Mouse (Mus musculus) C3H10T1/2 (cell line): ENCODE measurements around the gene Gpn3. TPM values are rescaled to one million over a fixed set of nuclear protein-coding genes. Genes with fewer than 3 reads are reported as not detected.

Source experiments
- polyA plus RNA-seq, 2 experiments: library from polyadenylated mRNA; unstranded; fragments of >200 nt; fragmentation: generic; extraction: Trizol; gene quantifications; one replicate each; pipeline ENCODE4 v1.2.1; 2012; ENCODE audit warnings: missing spikeins in 2 of 2

The Gpn3 gene
- 10 to 100 TPM in 1 of 2 experiments, 1 to 10 TPM in 1; 4.6 to 18.8 TPM for polyA plus RNA-seq

DNA sequence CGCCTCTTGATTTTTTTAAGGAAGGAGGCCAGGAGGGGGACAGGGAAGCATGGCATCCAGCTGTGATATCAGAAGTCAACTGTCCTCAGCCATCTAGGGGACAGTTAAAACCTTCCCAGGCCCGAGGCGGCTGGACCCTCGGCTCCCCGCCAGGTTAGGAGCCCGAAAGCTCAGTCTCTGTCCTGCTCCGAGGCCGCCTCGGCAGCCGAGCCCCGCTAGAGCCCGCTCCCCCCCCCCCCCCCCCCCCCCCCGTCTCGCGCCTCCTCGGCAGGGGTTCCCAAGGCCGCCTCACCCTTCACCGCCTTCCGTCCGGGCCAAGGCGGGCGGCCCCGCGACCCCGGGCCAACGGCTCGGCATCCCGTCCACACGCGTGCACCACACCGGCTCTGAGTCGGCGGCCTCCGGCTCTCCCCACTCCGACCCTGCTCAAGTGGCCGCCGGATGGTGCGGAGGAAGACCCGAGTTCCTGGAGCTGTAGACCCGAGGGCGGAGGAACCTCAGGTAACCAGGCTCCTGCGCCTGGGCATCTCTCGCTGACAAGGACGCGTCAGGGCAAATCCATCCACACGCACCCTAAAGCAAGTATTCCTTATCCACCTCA is at the start of gene Gpn3:
Gene Gpn3, plus strand, starts transcription at position 286 of the 601 bp plus-strand sequence.

DNA sequence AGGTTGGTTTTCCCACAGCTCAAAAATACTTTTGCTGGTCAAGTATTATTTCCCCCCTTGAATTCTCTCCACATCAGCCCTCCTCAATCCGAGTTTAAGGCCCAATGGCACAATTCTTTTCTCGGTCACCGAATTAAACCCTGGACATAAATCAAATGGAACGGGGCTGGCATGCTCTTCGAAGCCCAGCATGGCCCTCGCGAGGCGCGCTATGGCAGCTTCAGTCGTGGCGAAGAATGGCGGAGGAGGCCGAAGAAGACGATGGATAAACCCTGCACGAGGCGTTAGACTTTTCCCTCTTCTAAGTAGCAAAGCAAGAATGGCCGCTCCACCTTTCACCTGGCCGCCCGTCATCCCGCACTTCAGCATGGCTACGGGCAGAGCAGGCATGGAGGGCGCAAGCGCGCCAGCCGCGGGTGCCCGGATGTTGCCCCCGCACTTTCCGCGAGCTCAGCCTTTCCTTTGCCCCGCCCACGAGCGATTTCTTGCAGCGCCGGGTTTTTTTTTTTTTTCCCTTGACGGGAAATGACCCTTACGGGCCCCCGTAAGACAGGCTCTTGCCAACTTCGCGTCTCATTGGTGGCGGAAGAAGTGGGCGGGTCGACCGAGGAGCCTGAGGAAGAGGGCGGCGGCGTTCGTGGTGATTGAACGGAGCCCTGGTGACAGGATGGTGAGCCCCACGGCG is 17.7 kb upstream of the Gpn3 start, which contains the start of the genes Rad9b and Vps29:
Gene Rad9b, minus strand, starts transcription at position 427 of the 685 bp plus-strand sequence.
Gene Vps29, plus strand, starts transcription at position 563 of the 685 bp plus-strand sequence.

DNA sequence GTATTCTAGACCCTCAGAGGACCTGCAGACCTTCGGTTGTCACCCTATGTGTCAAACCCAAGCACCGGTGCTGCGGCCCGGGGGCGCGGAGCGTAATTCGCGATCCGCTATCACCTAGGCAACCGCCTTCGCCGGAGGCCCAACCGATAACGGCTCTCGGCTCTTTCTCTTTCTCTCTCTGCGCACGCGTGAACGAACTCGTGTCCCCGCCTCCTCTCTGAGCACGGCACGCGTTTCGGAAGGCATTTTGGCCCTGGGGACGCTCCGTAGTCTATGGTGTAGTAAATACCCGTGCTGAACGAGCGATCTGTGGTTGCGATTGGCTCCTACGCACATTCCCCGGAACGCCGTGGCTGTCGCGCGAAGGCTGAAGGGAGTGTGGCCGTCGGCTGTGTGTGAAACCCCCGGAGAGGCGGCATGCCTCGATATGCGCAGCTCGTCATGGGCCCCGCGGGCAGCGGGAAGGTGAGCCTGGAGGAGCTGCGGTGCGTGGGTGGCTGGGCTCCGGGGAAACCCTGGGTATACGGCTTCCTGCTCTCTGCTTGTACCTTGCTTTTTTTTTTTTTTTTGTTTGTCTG is 605 bp downstream of the Gpn3 start, which contains the start of gene Fam216a:
Gene Fam216a, minus strand, starts transcription at position 173 of the 578 bp plus-strand sequence.

DNA sequence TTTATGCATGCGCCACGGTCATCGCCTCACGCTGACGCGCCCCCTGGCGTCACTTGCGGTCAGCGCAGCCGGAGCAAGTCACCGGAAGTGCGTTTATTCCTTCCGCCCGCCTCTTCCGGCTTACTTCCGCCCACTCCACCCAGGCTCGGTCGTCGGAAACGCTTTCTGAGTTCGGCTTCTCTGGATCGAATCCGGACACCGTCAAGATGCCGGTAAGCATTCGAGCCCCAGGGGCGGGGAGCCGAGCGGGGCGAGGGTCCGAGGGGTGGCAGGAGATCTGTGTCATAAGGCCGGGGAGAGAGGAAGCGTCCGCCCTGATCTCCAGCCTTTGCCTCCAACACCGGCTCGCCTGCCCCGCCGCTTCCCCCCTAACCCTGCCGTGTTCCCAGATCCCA is 20.1 kb downstream of the Gpn3 start, which contains the start of gene Arpc3:
Gene Arpc3, plus strand, starts transcription at position 93 of the 395 bp plus-strand sequence.

DNA sequence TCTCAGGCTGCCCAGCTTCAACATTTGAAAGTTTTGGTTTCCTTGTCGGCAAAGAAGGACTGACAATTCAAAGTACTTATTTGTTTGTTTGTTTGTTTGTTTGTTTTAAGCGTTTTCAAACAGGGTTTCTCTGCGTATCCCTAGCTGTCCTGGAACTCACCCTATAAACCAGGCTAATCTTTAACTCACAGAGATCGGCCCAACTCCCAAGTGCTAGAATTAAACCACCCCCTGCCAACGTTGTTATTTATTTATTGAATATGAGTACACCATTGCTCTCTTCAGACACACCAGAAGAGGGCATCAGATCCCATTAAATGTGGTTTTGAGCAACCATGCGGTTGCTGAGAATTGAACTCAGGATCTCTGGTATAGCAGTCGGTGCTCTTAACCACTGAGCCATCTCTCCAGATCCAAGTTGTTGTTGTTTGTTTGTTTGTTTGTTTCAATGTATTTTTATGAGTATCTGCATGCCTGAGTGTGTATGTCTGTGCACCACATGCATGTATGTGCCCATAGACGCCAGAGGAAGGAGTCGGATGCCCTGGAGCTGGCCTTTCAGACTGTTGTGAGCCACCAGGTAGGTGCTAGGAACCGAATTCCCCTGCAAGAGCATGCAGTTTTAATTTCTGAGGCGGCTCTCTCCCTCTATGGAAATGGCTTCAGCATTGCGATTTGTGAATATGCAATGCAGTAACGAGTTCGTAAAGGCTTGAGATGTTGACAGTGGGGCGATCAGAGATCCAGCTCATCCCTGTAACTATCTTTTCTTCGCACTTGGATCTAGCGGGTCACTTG is 49.8 kb downstream of the Gpn3 start, which contains the start of gene Anapc7:
Gene Anapc7, plus strand, starts transcription at position 423 of the 798 bp plus-strand sequence.

Other genes starting within 250 kb of the Gpn3 start
- gene Ccdc63, start 231.1 kb upstream of the Gpn3 start, polyA plus RNA-seq: under 1 TPM in 1 of 2 experiments, not detected in 1; 0.01 TPM
- gene Ppp1cc, start 213.6 kb upstream of the Gpn3 start, polyA plus RNA-seq: 100 to 1,000 TPM in 1 of 2 experiments, 10 to 100 TPM in 1; 86.4 to 107 TPM
- gene Hvcn1, start 165.1 kb upstream of the Gpn3 start, polyA plus RNA-seq: 1 to 10 TPM in 1 of 2 experiments, under 1 TPM in 1; 0.13 to 1.2 TPM
- 10 to 100 TPM in 1 of 2 experiments, 1 to 10 TPM in 1; 1.5 to 10.4 TPM for gene Tctn1, start 107.4 kb upstream of the Gpn3 start, polyA plus RNA-seq
- 1 to 10 TPM in 1 of 2 experiments, under 1 TPM in 1; 0.90 to 5.1 TPM for gene Pptc7, start 87.5 kb upstream of the Gpn3 start, polyA plus RNA-seq
- gene Rad9b, start 17.6 kb upstream of the Gpn3 start, polyA plus RNA-seq: 1 to 10 TPM in 1 of 2 experiments, under 1 TPM in 1; 0.30 to 2.7 TPM
- 10 to 100 TPM; 52.4 to 88.6 TPM for gene Vps29, start 17.5 kb upstream of the Gpn3 start, polyA plus RNA-seq
- gene Fam216a, start 488 bp downstream of the Gpn3 start, polyA plus RNA-seq: 10 to 100 TPM; 27.4 to 57.3 TPM
- 100 to 1,000 TPM; 125 to 199 TPM for gene Arpc3, start 20.0 kb downstream of the Gpn3 start, polyA plus RNA-seq
- gene Anapc7, start 49.8 kb downstream of the Gpn3 start, polyA plus RNA-seq: 10 to 100 TPM; 35.7 to 45.1 TPM
- 10 to 100 TPM in 1 of 2 experiments, 1 to 10 TPM in 1; 6.6 to 33.2 TPM for gene Atp2a2, start 130.3 kb downstream of the Gpn3 start, polyA plus RNA-seq
- 1 to 10 TPM in 1 of 2 experiments, under 1 TPM in 1; 0.49 to 6.4 TPM for gene Ift81, start 242.6 kb downstream of the Gpn3 start, polyA plus RNA-seq